Mouse (Mus musculus) spleen, postnatal 4 days (tissue): Measurements from ENCODE around the gene Zfp963.

ENCODE experiments used
- DNase-seq, 2 experiments: peaks; one replicate each; pipeline ENCODE4 v3.0.0; 2022; ENCODE audit warnings: low spot score in 2 of 2

Zfp963 gene

DNA sequence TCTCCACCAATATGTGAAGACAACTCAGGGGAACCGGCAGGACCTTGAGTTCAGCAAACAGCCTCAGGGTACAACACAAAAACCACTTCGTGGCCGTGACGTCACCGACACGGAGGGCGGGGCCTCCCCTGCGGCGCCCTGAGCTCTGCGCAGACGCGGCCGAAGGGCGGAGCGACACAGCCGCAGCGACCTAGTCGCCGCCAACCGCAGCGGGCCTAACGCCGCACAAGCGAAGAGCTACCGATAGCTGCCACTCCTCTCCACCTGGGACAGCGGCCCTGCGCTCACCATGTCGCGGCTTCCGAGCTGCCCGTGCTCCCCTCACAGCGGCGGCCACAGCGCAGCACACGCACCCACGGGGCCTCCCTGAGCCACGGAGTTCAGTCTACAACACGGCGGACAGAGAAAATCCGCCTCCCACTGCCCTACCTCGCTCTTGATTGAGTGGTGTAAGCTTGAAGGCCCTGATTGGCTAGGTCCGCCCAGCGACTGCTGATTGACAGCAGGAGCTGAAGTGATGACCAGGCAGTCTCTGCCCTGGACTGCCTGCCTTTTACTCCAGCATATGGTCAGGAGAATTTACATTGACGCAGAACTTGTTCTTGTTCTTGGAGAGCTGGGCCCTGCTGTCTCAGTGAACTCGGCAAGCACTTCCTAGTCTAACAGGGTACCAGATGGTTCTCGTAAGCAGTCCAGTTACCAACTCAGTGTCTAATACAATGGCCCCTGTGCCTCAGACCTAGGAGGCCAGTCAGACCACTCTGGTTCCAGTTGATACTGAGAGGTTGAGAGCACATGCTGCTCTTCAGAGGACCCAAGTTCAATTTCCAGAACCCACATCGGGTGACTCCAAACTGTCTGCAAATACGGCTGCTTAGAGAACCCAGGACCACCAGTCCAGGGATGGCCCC is at the start of gene Zfp963:
TSS of gene Zfp963 (minus strand) at position 427 of the 911 bp plus-strand sequence.
- DNase-seq, result peak; percentile 96 to 98

DNA sequence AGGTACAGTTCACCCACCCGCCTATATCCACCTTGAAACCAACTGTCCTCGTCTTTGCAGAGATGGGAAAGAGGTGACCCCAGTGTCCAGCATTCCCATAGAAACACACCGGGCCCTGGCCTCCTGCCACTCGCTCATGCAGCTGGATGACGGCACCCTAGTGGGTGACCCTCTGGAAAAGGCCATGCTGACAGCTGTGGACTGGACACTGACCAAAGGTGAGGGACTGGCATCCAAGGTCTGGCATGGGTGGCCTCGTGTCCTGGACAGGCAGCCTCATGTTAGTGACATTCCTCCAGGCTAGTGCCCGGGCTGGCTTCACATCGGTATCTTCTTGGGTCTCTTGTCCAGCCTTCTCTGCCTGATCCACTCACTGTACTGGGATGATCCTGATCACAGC is 49.5 kb upstream of the Zfp963 start:
- DNase-seq, result peak; percentile 12 to 59

DNA sequence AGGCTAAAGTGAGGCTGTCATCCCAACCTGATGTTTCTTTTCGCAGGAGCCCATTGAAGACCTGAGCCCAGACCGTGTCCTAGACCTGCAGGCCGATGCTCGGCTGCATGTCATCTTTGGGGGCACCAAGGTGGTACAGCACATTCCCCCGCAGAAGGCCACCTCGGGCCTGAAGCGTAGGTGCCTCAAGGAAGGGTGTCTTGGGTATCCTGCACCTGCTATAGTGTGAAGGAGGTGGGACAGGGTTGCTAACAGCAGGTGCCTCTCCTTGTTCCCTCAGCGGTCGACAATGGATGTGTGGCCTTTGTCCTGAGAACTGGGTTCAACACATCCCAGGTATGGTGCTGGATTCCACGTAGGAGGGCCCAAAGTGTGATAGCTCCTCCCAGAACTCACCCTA is 47.9 kb upstream of the Zfp963 start:
- peak; percentile 9 to 58 for DNase-seq

DNA sequence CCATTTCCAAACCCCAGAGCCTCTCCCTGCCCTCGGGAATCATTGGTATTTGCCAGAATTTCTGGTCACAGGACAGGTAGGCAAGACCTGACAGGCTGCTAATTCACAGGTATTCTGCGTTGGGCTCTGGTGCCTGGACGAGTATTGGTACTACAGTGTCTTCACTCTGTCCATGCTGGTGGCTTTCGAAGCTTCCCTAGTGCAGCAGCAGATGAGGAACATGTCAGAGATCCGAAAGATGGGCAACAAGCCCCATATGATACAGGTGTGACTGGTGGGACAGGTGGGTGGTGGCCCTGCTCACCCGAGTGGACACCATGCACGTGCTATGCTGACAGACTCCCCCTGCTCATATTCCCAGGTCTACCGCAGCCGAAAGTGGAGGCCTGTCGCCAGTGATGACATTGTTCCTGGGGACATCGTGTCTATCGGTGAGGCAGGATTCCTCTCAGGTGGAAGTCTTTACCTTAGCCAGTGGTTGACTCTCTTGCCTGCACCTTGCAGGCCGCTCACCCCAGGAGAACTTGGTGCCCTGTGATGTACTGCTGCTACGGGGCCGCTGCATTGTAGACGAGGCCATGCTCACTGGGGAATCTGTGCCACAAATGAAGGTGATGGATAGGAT is 47.1 kb upstream of the Zfp963 start:
- peak; percentile 10 to 54 for DNase-seq

DNA sequence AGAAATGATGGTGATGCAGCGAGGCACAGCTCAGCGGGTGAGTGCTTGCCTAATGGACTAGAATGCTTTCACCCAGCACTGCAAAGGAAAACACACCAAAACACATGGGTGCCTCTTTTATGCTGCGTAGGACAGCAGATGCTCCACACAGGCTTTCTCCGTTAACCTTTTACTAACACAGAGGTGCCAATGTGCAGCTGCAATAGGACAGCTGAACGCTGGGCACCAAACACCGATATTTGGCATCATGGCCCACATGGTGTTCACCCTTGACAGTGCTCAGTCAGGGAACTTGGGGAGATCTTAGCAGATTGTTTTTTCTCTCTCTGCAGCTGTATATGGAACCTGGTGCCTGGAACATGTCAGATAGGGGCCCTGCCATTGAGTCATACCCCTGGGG is 45.1 kb upstream of the Zfp963 start:
- DNase-seq, result peak in 1 of 2 experiments; percentile 4

DNA sequence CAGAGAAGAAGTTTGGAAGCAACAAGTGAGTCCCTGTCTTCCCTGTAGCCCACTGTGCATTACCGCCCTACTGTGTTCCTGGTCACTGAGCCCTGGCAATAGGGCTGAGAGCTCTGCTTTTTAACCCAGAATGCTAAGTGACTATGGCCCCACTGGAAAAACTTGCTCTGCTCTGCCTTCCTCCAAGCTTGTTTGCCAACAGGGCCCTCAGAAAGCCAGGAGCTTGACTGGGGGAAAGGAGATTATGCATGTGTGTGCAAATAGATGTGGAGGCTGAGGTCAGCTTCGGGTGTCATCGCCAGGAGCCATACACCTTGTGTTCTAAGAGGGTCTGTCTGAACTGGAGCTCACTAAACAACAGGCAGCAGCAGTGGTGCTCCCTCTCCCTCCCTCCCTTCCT is 44.3 kb upstream of the Zfp963 start:
- DNase-seq, result peak; percentile 9 to 45

DNA sequence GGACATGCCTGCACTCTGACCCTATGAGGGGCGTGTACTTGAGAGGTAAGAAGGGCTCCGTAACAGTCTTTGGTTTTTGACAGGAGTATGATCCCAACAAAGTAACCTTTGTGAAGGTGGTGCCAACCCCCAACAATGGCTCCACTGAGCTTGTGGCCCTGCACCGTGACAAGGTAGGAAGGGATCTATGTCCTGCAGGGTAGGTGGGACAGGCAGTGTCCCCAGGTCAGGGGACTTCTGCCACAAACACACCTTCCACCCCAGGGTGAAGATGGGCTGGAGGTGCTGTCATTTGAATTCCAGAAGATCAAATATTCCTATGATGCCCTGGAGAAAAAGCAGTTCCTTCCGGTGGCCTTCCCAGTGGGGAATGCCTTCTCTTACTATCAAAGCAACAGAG is 43.9 kb upstream of the Zfp963 start:
- DNase-seq, result peak; percentile 9 to 54

DNA sequence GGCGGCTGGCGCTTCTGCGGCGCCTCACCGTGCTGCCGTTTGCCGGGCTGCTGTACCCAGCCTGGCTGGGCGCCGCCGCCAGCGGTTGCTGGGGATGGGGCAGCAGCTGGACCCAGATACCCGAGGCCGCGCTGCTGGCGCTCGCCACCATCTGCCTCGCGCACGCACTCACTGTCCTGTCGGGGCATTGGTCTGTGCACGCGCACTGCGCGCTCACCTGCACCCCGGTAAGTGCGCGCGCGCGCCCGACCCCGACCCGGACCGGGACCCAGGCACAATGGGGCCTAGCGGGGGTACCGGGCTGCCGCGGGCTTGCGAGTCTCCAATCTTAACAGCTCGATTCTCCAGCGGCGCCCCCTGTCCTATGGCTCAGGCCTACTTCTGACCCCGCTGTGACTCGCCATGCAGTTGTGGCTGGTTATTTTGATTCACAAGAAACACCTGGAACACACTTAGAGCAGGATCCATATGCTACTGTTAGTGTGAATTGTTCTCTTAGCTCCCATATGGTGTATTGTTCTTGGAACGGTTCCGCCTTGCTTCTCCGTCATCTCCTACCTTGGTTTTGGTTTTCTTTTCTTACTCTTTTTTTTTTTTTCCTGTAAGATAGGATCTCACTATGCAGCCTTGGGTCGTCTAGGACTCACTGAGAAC is 41.8 kb upstream of the Zfp963 start:
- DNase-seq, result peak; percentile 47 to 80

DNA sequence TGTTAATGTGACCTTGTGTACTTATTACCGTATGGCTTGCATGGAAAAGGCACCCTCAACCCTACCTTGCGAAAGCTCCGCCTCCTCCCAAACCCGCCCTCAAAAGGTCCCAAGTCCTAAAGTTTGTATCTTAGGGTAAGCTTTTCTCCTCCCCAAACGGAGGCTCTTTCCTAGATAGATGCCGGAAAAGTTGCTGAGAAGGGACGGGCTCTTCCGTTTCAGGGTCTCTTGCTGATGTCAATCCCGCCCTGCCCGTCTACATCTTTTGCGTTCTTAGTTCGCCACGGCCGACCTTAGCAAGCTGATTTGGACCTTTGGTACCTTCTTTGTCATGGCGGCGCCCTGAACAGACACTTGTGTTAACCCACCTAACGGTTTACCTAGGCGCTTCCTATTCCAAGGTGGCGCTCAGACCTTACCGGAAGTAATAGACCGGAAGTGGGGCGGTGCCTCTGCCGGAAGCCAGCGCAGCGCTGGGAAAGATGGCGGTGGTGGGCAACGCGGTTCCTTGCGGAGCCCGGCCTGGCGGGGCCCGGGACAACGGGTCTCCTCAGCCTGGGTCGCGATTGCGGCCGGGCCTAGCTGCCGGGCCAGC is 41.1 kb upstream of the Zfp963 start, which contains the start of the genes Atp13a1 and Zfp866:
TSS of gene Atp13a1 (plus strand) at position 391 of the 595 bp plus-strand sequence.
TSS of gene Zfp866 (minus strand) at position 406 of the 595 bp plus-strand sequence.
- peak; percentile 88 to 94 for DNase-seq

DNA sequence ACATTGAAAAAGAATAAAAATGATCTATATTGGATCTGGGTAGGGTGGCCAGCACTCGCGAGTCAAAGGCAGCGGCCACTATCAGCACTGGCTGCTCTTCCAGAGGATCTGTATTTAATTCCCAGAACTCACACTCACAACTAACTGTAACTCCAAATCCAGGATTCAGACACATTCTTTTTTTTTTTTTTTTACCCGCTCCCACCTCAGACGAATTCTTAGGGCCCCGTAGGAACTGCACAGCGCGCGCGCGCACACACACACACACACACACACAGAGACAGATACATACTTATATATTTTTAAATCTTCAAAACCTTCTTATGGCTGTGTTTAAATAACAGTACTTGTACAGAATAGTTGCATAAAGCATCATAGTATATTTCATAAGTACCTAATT is 40.6 kb upstream of the Zfp963 start:
- DNase-seq, result peak; percentile 11 to 60

DNA sequence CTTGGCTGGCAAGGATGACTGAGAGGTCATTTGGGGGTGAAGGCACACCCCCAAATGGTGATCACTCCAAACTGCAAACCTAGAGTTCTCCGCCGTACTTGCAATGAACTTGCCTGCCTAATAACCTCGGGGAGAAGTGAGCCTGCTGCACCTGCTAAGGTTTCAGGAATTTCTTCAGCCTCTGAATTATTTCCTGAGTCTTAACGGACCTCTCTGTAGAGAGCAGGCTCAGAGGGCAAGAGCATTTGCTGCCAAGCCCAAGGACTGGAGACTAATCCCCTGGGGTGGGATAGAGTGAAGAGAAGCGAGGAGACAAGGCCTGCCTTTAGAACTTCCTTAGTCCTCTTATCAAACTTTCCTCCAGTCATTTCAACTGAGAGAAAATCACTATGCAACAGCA is 40.0 kb upstream of the Zfp963 start:
- DNase-seq, result peak; percentile 12 to 52

DNA sequence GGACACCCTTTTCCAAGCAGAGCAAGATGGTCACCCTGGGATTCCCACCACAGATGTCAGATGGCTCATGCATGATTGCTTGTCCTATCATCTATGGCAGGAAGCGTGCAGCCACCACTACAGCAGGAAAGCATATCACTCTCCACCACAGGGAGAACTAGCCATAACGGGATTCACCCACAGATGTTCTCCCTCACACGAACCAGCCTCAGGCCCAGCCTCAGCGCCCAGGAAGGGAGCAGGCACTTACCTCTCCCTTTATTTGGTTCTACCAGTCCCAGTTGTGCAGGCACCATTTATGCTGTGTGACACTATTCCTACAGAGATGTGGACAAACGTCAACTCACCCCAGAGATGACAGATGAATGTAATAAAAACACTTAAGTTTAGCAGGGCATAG is 39.3 kb upstream of the Zfp963 start:
- DNase-seq, result peak; percentile 13 to 58

DNA sequence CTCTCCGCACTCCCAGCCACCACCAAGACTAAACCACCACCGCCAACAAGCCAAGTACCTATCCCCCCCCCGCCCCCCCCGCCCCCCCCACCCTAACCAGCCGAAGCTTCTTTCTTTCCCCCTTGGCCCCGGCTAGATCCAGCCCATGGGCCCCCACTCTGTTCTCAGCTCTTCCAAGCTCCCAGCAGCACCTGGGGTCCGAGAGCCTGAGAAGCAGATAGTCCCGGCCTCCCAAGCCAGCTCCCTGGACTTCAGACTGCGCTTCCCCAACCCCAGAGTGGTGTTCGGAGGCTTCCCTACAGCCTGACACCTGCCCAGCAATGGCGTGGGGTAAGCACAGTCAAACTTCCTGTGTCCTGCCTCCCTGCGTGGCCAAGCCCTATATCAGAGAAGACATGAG is 27.3 kb upstream of the Zfp963 start:
- peak in 1 of 2 experiments; percentile 12 for DNase-seq

DNA sequence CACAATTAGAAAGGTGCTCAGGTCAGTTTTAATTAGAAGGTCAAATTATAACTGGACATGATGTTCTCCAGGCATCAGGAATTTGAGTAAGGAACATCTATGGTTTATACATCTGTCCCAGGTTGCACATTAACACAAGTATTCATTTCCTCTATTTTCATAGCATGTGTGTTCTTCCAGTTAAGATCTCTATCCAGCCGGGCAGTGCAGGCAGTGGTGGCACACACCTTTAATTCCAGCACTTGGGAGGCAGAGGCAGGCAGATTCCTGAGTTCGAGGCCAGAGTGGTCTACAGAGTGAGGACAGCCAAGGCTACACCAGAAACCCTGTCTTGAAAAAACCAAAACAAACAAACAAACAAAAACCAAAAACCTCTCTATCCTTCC is 25.4 kb upstream of the Zfp963 start:
- peak; percentile 10 to 57 for DNase-seq

DNA sequence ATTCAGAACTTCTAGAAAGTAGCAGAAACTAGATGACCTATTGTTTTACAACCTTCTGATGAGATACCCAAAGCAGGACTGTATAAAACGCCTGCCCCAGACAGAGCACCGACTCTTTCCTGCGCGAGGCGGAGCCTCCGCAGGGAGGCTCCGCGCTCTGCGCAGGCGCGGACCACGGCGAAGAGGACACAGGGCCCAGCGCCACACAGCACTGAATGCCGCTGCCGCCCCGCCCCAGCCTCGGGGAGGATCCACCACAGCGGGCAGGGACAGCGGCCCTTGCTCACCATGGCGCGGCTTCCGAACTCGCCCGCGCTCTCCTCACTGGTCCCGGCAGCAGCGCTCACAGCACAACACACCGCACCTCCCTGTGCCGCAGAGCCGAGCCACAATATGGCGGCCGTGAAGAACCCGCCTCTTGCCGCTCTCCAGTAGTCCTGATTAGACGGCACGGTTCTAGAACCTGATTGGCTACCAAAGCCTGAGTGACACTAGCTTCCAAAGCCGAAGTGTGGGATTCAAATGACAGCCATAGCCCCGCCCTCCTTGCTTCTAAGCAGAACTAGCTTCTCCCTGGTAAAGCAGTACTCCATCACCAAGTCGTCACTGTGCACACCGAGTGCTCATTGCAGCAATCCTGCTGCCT is 24.9 kb upstream of the Zfp963 start, which contains the start of gene Gm20422:
TSS of gene Gm20422 (minus strand) at position 384 of the 646 bp plus-strand sequence.
- peak; percentile 86 to 92 for DNase-seq

DNA sequence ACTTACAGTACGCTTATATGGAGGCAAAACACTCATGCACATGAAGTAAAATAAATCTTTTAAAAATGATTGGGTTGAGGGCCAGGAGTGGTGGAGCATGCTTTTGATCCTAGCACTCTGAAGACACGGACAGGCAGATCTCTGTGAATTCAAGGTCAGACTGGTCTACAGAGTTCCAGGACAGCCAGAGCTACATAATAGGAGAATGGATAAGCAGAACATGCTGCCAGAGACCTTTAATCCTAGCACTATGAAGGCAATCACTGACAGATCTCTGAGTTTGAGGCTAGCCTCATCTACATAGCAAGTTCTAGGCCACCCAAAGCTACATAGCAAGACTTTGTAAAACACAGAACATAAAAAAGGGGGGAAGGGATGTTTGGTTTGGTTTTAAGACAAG is 22.3 kb upstream of the Zfp963 start:
- peak in 1 of 2 experiments; percentile 37 for DNase-seq

DNA sequence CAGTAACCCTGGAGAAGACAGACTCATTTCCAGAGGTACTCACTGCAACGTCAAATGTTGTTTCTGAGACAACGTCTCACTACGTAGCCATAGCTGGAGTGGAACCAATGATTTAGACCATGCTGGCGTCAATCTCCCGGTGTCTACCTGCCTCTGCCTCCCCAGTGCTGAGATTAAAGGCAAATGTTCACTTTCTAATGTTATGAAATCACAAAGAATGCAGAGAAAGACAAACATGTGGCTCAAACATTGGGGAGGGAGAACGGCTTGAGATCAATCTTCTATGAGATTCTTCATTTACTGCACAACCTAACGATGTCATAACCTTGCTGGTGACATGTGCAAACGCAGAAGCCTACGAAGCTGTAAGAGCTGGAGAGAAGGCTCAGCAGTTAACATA is 21.5 kb upstream of the Zfp963 start:
- peak in 1 of 2 experiments; percentile 42 for DNase-seq

DNA sequence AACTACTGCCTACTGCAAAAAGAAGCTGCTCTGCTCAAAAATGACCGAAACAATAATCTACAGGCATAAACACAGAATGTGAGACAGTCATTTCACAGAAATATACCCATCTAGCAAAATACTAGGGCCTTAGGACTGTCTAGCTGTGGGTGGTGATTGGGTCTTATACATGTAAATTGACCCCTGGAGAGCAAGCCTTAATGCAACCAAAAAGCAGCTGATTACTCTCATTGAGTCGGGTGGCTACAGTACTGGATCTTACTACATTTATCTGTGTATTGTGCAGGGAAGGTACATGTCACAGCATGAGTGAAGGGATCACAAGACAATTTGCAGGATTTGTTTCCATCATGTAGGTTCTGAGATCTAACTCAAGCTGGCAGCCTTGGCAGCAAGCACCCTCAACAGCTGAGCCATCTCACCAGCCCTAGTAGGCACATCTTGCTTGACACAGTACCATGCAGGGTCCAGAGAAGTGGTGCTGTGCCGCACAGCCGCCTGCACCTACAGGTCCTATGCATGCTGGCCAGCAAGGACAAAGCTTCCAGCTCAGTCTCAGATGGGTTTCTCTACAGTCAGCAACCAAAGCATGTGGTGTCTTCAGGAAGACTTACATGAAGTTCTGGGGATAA is 12.2 kb upstream of the Zfp963 start:
- DNase-seq, result no peak

DNA sequence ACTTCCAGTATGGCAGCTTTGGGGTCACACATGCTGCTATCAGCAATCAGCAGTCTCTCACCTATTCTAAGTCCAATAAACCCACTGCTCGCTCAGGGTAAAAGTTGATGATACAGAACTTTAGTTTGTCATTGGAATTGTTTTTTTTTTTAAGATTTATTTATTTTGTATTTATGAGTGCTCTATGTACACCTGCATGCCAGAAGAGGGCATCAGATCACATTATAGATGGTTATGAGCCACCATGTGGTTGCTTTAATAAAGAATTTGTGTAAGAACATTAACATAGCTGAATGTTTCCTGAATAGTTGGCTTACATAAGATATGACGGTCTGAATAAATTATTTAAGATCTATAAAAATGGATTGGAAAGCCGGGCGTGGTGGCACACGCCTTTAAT is 8.5 kb upstream of the Zfp963 start:
- DNase-seq, result no peak

DNA sequence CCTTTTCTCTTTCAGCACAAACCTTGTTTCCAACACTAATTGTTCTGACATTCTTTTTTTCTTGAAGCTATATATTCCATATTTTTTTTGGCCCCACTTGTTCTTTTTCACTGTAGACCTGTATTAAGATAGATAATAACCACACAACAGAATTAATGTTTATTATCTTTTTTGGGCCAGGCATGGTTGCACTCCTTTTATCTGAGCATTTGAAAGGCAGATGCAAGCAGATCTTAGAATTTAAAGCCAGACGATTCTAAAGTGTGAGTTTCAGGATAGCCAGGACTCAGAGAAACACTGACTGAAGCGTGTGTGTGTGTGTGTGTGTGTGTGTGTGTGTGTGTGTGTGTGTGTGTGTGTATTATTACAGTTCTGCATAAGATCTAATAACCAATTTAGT is 2.7 kb upstream of the Zfp963 start:
- DNase-seq, result no peak

DNA sequence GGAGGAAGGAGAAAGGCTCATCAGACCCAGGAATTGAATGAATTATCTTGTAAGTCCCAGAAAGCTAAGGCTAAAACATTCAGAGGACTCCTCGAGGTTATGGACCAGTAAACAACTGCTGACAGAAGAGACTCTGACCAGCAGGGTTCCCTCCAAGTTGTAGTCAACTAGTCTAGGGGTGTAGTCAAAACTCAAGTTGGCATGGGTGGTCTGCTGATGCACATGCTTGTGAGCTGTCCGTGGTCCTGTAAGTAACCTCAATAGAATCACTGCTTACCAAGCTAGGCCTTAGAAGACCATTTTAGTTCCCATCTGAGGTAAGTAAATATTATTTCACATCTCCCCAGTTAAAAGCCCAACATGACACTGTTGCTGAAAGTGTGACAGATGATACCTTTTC is 8.5 kb downstream of the Zfp963 start:
- no peak for DNase-seq
